Mouse (Mus musculus): ENCODE measurements around the gene Arf1.

Arf1 gene

DNA sequence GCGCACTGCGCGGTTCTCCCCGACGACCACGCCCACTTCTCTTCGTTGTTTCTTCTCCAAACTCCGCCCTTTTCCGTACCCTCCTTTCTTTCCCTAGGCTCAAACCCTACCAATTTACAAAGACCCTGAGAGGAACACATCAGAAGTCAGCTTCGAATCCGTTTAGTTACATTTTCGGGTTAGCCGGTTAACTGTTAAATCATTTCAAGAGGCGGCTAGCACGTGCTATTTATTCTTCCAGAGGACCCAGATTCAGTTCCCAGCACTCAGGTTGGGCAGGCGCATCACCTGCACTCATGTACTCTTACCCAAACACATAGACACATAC, 36.0 kb downstream of the Arf1 start, which contains the start of gene Guk1:
Gene Guk1 (minus strand): TSS at position 154 of the 328 bp plus-strand sequence.
- DNase-seq (ENCODE audit: low spot score in 2 of 2), result no peak

DNA sequence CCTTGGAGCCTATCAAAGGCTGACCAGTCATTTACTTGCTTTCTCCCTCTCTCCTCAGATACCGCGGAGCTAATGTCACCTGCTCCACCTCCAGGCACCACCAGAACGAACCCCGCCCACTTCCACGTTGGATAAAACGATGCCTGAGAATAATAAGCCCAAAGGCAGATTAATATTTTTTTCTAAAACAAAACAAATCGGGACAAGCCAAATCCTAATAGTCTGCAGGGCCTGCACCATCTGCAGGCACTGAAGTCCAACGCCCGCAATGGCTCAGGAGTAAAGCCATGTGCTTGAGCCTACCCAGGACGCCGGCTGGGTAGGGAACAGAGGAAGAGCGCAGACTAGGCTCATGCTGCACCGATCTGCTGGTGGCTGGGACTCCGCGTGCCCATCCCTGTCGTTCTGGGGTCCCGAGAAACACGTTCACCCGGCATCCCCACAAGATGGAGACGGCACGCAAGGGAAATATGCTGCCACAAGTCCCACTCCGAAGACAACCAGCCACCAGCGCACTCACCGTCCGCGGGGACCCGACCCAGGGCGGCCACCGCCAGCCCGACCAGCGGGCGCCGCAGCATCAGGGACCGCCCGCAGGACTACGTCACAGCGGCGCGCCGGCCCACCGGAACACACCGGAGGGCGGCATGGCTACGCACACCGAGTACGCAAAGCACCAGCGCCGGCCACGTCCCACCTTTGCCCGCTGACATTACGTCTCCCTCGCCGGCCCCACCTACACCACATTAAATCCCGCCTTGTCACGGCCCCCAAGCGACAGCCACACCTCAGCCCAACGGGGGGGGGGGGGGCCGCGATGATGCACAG, 36.6 kb downstream of the Arf1 start:
- DNase-seq (ENCODE audit: low spot score in 2 of 2), result peak; percentile 90 to 94

DNA sequence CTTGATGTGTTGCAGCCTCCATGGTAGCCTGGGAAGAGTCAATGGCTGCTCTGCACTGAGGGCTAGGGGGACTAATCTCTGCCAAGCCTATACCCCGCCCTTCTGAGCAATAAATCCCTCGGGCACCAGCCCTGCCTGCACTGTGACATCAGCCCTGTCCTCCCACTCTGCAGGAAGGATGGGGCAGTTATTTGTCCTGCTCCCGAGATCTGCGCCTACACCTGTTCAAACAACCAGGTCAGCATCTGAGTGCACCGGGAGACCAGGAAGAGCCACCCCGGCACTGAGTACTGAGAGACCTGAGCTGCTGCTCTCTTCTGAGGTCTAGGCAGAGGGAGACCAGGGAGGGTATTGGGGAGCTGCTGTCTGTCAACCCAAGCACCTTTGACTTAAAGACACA, 40.4 kb downstream of the Arf1 start:
- DNase-seq (ENCODE audit: low spot score in 2 of 2), result no peak

DNA sequence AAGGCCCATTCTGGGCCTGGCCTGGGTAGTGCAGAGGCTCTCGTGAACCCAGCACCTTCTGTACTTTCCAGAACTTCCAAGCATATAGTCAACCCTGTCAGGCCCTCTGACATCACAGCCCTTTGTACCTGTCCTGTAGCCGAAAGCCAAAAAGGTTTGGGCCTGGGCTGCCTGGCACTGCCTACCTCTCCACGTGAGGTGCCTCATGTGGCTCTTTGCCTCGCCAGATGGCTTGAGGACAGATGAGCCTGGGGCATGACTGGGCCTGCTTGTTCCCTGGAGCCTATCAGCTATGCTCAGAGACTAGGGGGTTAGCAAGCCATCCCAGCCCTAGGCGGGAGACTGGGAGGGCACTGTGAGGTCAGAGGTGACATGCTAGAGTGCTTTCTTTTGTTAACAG, 42.6 kb downstream of the Arf1 start:
- no peak for DNase-seq (ENCODE audit: low spot score in 2 of 2)

DNA sequence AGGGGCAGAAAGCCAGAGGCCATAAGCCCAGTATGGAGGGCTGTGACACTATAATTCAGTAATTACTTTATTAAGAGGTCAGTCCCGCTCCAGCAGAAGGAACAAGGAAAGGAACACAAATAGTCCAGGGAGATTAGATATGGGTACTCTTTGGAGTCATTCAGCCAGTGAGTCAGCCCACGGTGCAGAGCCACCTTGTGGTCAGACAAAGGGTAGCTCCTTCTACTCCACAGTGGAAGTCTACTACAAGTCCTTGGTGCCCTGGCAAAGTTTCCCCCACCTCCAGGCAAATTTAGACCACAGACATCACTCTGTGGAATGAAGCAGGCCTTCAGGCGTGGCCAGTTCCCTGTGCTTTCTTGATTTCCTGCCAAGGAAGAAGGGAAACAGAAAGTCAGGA, 44.2 kb downstream of the Arf1 start:
- DNase-seq (ENCODE audit: low spot score in 2 of 2), result peak; percentile 28 to 54

DNA sequence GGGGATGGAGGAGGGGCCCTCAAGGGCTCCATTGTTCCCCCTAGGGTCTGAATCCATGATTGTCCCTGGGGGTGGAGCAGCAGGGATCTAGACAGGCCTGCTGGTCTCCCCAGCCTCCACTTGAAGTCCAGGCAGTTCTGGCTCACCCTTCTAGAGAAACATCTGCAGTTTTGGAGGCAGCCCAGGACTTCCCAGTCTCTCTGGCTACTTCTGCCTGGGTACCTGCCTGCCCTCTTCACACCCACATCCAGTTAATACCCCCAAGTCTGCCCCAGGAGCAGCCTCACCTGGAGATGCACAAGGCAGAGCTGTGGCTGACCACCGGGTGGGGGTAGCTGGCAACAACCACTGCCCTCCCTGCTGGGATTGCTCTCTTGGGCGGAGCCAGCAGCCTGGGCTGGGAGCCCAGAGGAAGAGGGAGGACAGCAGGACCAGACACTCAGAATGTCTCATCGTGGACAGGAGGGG, 45.2 kb downstream of the Arf1 start, which contains the start of gene Gjc2:
Gene Gjc2 (minus strand): TSS at position 350 of the 468 bp plus-strand sequence.
- peak in 1 of 2 experiments; percentile 14 for DNase-seq (ENCODE audit: low spot score in 2 of 2)

DNA sequence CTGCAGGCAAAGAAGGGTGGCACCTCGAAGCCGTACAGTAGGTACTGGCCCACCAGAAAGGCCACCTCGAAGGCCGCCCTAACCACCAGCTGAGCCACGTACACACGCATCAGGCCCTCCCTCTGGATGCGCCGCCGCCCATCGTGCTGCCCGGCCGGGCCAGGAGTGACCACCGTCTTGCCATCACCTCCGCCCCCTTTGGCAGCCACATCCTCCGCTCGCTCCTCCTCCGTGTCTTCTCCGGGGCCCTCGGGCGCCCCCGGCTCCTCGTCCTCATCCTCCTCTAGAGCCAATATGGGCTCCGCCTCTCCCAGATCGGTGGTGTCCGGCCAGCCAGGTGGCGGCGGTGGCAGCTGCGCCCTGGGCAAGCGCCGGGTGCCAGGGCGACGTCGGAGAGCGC, 51.1 kb downstream of the Arf1 start:
- no peak for DNase-seq (ENCODE audit: low spot score in 2 of 2)

DNA sequence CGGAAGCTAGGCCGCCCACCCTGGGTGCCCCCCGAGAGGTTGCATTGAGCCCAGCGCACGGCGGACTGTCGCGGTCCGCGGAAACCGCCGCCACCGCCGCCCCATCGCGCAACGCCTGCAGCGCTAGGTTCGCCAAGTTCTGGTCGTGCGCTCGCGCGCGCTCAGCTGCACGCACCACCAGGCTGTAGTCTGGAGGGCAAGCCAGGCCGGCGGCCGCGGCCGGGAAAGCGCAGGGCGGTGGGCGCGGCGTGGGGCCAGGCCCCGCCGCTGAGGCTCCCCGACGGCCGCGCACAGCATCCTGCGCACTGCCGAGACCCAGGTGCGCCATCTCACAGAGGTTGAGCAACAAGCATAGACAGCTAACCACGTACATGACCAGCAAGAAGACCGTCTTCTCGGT, 51.6 kb downstream of the Arf1 start:
- no peak for DNase-seq (ENCODE audit: low spot score in 2 of 2)

DNA sequence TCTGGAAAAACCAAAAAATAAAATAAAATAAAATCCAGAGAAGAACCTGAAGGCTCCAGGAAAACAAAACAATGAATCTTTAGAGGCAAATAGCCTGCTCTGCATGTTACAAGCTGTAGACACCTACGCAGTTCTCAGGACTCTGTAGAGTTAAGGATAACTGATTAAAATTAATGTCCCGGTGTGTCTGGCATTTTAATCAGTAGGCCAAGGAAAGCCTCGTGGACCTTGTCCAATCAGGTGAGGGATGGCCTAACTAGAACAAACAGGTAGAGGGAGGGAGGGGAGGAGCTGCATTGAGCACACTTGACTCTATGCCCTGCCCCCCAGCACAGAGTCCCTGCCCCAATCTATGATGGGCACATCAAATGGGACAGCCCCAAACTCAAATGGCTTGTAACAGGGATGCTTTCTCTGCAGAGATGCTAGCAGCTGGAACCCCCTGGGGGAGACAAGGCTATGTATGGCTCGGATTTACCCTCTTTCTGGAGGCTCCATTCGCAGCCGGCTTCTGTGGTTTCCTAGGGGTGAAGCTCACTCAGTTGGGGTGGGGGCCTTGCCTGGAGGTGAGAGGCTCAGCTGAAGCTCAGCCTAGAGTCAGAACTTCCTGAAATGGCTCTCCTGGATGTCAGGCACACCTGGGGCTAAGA, 53.8 kb downstream of the Arf1 start:
- no peak for DNase-seq (ENCODE audit: low spot score in 2 of 2)

DNA sequence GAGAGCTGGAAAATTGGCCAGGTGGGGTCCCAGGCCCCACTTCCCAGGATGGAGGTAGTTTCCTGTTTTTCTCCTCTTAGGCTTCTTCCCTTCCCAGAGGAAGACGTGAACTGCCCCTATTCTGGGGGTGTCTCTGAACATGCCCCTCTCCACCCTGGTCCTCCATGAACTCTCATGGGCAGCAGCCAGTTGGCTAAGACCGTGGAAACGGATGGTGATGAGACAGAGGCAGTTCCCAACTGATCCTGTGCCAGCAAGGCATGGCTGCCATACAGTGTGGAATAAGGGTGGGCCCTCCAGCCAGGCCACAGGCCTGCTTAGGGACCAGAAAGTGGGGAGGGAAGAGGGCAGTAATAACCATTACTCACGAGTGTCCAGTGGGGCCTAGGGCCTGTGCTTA, 57.5 kb downstream of the Arf1 start:
- DNase-seq (ENCODE audit: low spot score in 2 of 2), result no peak

DNA sequence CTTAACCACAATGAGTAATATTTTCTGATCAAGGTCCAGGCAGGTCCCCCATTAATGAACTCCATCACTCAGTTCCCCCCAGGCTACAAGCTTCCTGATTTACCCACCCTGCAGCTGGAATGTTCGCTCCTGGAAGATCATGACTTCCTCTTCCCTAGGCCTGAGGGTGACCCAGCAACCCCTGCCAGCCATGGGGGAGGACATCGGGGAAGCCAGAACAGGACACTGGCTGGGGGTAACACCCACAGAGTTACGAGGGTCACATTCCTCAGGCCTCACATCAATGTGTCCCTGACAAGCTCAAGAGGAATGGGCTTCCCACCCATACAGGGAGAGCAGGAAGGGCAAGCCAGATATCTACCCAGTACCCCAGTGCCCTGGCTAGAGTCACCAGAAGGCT, 58.3 kb downstream of the Arf1 start:
- DNase-seq (ENCODE audit: low spot score in 2 of 2), result no peak

DNA sequence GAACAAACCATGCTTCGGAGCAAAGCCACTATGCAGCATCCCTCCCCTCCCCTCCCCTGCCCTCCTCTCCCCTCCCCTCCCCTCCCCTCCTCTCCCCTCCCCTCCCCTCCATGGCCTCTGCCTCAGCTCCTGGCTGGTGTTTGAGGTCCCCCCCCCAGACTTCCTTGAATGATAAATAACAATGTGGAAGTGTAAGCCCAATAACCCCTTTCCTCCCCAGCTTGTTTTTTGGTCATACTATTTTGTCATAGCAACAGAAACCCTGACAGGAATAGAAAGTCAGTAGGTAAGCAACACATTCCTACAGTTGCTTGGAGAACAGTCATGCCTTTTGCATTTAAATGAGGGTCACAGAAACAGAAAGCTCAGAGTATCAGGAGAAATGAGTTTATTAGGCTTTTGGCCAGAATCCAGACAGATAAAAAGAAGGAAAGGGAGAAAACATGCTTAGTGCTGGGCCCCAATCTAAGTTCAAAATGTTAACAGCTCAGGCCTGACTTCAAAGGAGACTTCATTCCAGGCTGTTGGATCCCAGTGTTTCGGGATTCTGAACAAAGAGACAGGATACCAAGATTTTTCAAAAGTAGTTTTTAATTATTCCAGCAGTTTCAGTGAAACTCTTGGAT, 62.3 kb downstream of the Arf1 start:
- no peak for DNase-seq (ENCODE audit: low spot score in 2 of 2)

DNA sequence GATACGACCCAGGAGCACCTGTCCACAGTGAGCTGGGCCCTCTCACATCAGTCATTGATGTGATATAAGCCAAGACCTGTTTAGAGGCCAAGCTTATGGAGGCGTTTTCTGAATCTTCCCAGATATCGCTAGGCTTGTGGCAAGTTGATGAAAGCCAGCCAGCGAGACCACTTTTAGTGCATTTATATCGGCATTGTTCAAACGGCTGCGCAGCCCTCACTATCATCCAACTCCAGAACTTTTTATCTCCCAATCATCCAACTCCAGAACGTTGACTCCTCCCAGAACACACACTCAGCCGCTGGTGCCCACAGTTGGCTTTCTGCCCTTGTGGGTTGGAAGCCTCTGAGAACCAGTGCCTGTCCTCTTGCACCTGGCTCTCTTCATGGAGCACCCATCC, 63.7 kb downstream of the Arf1 start:
- no peak for DNase-seq (ENCODE audit: low spot score in 2 of 2)

DNA sequence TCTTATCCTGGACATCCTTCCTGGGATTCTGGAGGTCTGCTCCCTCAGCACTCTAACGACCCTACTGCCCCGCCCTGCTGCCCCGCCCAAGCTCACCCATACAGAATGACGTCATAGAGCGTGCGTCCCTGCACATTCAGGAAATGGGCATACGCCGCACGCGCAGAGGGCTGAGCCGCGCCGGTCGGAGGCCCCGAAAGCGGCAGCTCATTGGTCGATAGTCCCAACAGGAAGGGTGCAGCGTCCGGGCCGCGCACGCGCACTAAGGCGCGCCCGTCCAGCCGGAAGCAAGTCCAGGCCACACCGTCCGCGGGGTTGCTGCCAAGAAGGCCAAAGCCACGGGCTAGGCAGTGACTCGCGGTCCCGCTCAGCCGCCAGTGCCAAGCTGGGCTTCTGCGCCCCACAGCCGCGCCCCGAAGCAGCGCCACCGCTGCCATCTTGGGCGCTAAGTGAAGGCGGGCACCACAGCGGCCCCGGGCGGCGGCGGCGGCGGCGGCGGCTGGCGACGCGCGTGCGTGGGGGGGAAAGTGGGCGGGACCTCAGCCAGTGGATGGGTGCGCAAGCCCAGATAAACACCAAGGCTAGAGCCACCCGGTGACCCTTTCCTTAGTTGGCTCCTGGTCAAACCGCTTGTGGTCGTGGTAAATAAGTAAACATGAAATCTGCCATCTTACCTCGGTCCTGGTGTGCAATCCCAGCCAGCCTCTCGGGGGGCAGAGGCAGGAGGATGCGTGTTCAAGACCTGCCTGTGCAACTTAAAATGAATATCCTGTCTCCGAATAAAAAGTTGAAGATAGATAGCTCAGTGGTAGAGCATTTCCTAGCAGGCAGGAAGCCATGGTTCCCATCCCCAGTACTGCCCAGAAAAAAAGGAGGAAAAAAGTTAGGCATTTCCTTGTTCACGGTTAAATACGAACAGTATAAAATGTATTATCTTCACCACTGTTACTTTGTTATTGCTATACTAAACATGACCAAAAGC, 64.5 kb downstream of the Arf1 start, which contains the start of gene Iba57:
Gene Iba57 (minus strand): TSS at position 485 of the 982 bp plus-strand sequence.
- DNase-seq (ENCODE audit: low spot score in 2 of 2), result peak; percentile 99

DNA sequence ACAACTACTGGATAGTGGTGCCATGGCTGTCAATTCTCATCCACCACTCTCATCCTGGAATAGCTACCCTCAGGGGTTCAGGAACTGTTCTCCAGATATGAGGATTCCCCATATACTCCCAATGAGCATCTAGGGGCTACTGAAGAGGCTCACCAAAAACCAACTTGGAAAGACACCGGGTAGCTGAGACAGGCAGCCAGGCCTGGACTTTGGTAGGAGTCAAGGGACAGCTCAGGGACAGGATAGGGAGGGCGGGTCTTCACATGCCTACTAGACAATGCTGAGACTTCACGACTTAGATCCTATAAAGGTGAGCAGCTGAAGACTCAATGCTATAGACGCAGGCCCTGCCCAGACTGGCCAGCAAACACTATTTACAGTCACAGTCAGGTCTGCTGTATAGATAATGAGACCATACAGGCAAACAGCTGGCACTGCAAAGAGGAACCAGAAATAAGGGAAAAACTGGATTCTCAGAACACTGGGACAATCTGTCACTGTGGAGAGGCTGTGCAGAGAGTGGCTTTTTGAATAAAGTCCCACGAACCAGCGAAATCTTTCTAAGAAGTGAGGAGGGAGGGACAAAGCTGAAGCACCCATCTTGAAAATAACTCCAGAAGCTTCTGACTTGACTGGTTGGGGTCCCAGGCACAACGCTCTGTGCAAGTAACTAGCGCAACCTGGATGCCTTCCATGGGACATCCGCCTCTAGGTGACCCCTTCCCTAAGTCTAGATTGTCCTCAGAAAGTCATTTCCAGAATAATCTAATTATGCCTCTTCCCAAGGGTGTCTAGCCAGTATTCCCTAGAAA, 65.4 kb downstream of the Arf1 start:
- DNase-seq (ENCODE audit: low spot score in 2 of 2), result no peak

All from frontal cortex, postnatal 36 days (tissue).